Mouse (Mus musculus) testis, postnatal 10 days (tissue): Measurements from ENCODE around the gene Thra.
A peak's percentile ranks its signal among the peaks of the same experiment; 100 is the strongest.

Experiments used
- DNase-seq: peaks from one replicate; pipeline ENCODE4 v3.0.0; 2021; ENCODE audit warnings: low spot score

Thra gene

GRCm38 (mm10) chr11:98745932-98746853, 5.8 kb downstream of the Thra start:
- DNase-seq, result no peak

GRCm38 (mm10) chr11:98746855-98747693, 6.6 kb downstream of the Thra start:
- peak; percentile 83 for DNase-seq

- DNase-seq, result no peak
Measured at GRCm38 (mm10) chr11:98747804-98748505, 7.5 kb downstream of the Thra start.

GRCm38 (mm10) chr11:98748506-98749416, 8.3 kb downstream of the Thra start:
- DNase-seq, result no peak

- peak; percentile 72 for DNase-seq
Measured at GRCm38 (mm10) chr11:98749716-98750115, 9.3 kb downstream of the Thra start.

- DNase-seq, result peak; percentile 92
Measured at GRCm38 (mm10) chr11:98750351-98751201, 10.1 kb downstream of the Thra start.

- DNase-seq, result no peak
Measured at GRCm38 (mm10) chr11:98751221-98751782, 10.9 kb downstream of the Thra start.

- DNase-seq, result no peak
Measured at GRCm38 (mm10) chr11:98752562-98753140, 12.2 kb downstream of the Thra start.

- no peak for DNase-seq
Measured at GRCm38 (mm10) chr11:98753264-98753663, 12.8 kb downstream of the Thra start.

- peak; percentile 57 for DNase-seq
Measured at GRCm38 (mm10) chr11:98754151-98754620, 13.7 kb downstream of the Thra start.

GRCm38 (mm10) chr11:98754621-98755181, 14.3 kb downstream of the Thra start:
- peak; percentile 87 for DNase-seq

- DNase-seq, result peak; percentile 65
Measured at GRCm38 (mm10) chr11:98755726-98756380, 15.4 kb downstream of the Thra start.

- no peak for DNase-seq
Measured at GRCm38 (mm10) chr11:98756711-98757110, 16.3 kb downstream of the Thra start.

- no peak for DNase-seq
Measured at GRCm38 (mm10) chr11:98761939-98762338, 21.5 kb downstream of the Thra start.

- DNase-seq, result no peak
Measured at GRCm38 (mm10) chr11:98762756-98763501, 22.5 kb downstream of the Thra start.

- DNase-seq, result no peak
Measured at GRCm38 (mm10) chr11:98763502-98763861, 23.0 kb downstream of the Thra start.

GRCm38 (mm10) chr11:98764091-98764490, 23.7 kb downstream of the Thra start:
- no peak for DNase-seq

GRCm38 (mm10) chr11:98764746-98765145, 24.3 kb downstream of the Thra start:
- DNase-seq, result no peak
